Mouse (Mus musculus): ENCODE measurements around the gene Stk39. TPM values are rescaled to one million over a fixed set of nuclear protein-coding genes. Genes with fewer than 3 reads are reported as not detected.

Gene Stk39
- total RNA-seq, 1 experiment = 5.0 TPM

DNA sequence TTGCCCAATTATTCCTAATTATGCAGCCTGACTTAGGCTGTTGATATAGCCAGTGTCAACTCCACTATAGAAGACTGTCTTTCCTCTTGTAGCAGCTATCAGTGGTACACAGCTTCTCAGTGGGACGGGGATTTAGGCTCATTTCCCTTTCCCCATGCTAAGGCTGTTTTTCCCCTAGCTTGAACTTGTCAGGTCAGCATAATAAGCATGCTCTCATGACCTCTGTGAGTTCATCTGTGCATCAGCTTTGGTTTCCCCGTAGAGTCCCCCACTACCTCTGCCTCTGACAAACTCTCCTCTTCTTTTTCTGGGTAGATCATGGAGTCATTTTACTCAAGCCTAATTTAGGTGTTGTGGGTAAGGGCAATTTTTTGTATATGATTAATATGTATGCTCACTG is 30.2 kb upstream of the Stk39 start:
- Histone ChIP-seq H3K36me3 (ENCODE audit: control insufficient read depth, insufficient read depth, low read length, poor library complexity, severe bottlenecking) (no peaks in the 10 kb centered on the region), H3K4me1 (ENCODE audit: control insufficient read depth in 2 of 2, insufficient read depth in 2 of 2, low read length in 2 of 2, poor library complexity in 1 of 2) (no peaks in the 10 kb centered on the region), H3K4me3 (ENCODE audit: insufficient read depth in 1 of 2, low read depth in 1 of 2, low read length in 2 of 2, poor library complexity in 1 of 2, severe bottlenecking in 1 of 2) (no peak overlapping the region), H3K9ac (ENCODE audit: insufficient read depth, low read depth, low read length, poor library complexity, severe bottlenecking) (no peak overlapping the region), H3K27ac (ENCODE audit: insufficient read depth, low read depth, low read length, poor library complexity, severe bottlenecking) (no peak overlapping the region), H3K9me3 (ENCODE audit: control insufficient read depth, insufficient read depth, low read depth, low read length) (no peaks in the 10 kb centered on the region)
- in situ Hi-C loops (cut with MboI; ENCODE audit: low sequenced_read_pairs in 2 of 2, unreplicated experiment in 2 of 2) = no loop called here
- TF ChIP-seq ZNF384 (IDR thresholded peaks at IDR 0.05; ENCODE audit: low read depth, low read length) (no peak), MAFK (IDR thresholded peaks at IDR 0.05; ENCODE audit: insufficient read depth, low read depth, low read length) (no peak), CHD2 (IDR thresholded peaks at IDR 0.05; ENCODE audit: low read depth, low read length) (no peak), ZC3H11A (IDR thresholded peaks at IDR 0.05; ENCODE audit: borderline replicate concordance, low read depth, low read length) (no peak), HCFC1 (IDR thresholded peaks at IDR 0.05; ENCODE audit: borderline replicate concordance, insufficient read depth, low read length) (no peak)
- DNase-seq (ENCODE audit: low read depth, low spot score) = no peak

DNA sequence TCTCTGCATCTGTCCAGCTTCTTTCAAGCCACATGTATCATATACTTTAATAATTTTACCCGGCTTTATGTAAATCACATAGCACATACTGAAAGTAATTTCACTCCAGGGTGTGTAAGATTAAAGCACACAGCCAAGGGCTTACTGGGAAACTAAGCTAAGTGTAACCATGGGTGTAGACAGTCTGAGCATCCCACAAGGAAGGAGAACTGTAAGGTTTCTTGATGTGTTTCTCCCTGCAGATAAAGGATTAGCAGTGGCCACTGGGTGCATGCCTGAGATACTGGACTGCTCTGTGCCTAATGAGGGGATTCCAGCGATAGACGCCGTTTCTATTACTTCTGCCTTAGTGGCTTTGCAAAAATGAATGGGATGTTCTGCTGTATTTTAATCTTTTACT is 14.2 kb upstream of the Stk39 start:
- TF ChIP-seq MAFK (IDR thresholded peaks at IDR 0.05; ENCODE audit: insufficient read depth, low read depth, low read length) (no peak), ZC3H11A (IDR thresholded peaks at IDR 0.05; ENCODE audit: borderline replicate concordance, low read depth, low read length) (no peak), HCFC1 (IDR thresholded peaks at IDR 0.05; ENCODE audit: borderline replicate concordance, insufficient read depth, low read length) (no peak), ZNF384 (IDR thresholded peaks at IDR 0.05; ENCODE audit: low read depth, low read length) (no peak), CHD2 (IDR thresholded peaks at IDR 0.05; ENCODE audit: low read depth, low read length) (no peak)
- Histone ChIP-seq H3K4me1 (ENCODE audit: control insufficient read depth in 2 of 2, insufficient read depth in 2 of 2, low read length in 2 of 2, poor library complexity in 1 of 2) (no peaks in the 10 kb centered on the region; a peak in 1 of 4 replicates), H3K36me3 (ENCODE audit: control insufficient read depth, insufficient read depth, low read length, poor library complexity, severe bottlenecking) (no peaks in the 10 kb centered on the region), H3K4me3 (ENCODE audit: insufficient read depth in 1 of 2, low read depth in 1 of 2, low read length in 2 of 2, poor library complexity in 1 of 2, severe bottlenecking in 1 of 2) (no peak overlapping the region), H3K9me3 (ENCODE audit: control insufficient read depth, insufficient read depth, low read depth, low read length) (no peaks in the 10 kb centered on the region), H3K9ac (ENCODE audit: insufficient read depth, low read depth, low read length, poor library complexity, severe bottlenecking) (no peak overlapping the region), H3K27ac (ENCODE audit: insufficient read depth, low read depth, low read length, poor library complexity, severe bottlenecking) (no peak overlapping the region)
- in situ Hi-C loops (cut with MboI; ENCODE audit: low sequenced_read_pairs in 2 of 2, unreplicated experiment in 2 of 2) = no loop called here
- no peak for DNase-seq (ENCODE audit: low read depth, low spot score)

DNA sequence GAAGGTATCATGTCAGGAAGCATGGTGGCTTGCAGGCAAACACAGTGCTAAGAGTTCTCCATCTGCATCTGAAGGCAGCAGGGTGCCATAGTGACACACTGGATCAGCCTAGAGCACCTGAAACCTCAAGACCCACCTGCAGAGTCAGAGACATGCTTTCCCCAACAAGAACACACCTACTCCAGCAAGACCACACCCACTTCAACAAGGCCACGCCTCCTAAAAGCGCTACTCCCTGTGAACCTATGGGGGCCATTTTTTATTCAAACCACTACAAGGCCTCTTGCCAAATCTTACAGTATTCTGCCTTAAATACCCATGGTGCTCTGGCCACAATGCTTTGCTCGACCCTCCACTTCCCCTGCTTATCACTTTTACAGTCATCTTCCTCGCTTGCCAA is 13.1 kb upstream of the Stk39 start:
- H3K4me3 ChIP-seq (ENCODE audit: insufficient read depth in 1 of 2, low read depth in 1 of 2, low read length in 2 of 2, poor library complexity in 1 of 2, severe bottlenecking in 1 of 2) = no peak overlapping the region
- H3K9me3 ChIP-seq (ENCODE audit: control insufficient read depth, insufficient read depth, low read depth, low read length) = no peaks in the 10 kb centered on the region
- H3K4me1 ChIP-seq (ENCODE audit: control insufficient read depth in 2 of 2, insufficient read depth in 2 of 2, low read length in 2 of 2, poor library complexity in 1 of 2) = no peaks in the 10 kb centered on the region; a peak in 1 of 4 replicates
- peak; percentile 31 for DNase-seq (ENCODE audit: low read depth, low spot score)
- in situ Hi-C loops (cut with MboI; ENCODE audit: low sequenced_read_pairs in 2 of 2, unreplicated experiment in 2 of 2) = no loop called here
- TF ChIP-seq CHD2 (IDR thresholded peaks at IDR 0.05; ENCODE audit: low read depth, low read length) = no peak
- no peak for TF ChIP-seq HCFC1 (IDR thresholded peaks at IDR 0.05; ENCODE audit: borderline replicate concordance, insufficient read depth, low read length)
- no peak for TF ChIP-seq MAFK (IDR thresholded peaks at IDR 0.05; ENCODE audit: insufficient read depth, low read depth, low read length)
- no peak for TF ChIP-seq ZNF384 (IDR thresholded peaks at IDR 0.05; ENCODE audit: low read depth, low read length)
- no peak overlapping the region for H3K9ac ChIP-seq (ENCODE audit: insufficient read depth, low read depth, low read length, poor library complexity, severe bottlenecking)
- no peaks in the 10 kb centered on the region for H3K36me3 ChIP-seq (ENCODE audit: control insufficient read depth, insufficient read depth, low read length, poor library complexity, severe bottlenecking)
- H3K27ac ChIP-seq (ENCODE audit: insufficient read depth, low read depth, low read length, poor library complexity, severe bottlenecking) = no peak overlapping the region

DNA sequence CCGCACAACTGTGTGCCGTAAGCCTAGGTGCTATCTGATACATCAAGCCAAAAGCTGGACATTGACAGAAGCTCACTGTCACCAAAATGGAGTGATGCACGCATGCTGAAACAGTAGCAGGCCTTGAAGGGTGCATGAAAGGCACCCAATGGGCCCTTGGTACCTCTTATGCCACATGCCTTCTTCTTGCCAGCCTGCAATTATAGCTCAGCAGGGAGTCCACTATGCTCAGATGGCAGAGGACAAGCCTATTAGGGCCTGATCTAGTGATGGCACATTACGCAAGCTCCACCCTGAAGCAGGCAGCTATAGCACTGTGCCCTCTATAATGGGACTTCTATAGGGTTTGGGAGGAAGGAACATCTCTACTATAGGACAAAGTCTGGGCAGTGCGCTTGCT is 10.8 kb upstream of the Stk39 start:
- no peak overlapping the region for H3K9ac ChIP-seq (ENCODE audit: insufficient read depth, low read depth, low read length, poor library complexity, severe bottlenecking)
- no peak overlapping the region for H3K4me3 ChIP-seq (ENCODE audit: insufficient read depth in 1 of 2, low read depth in 1 of 2, low read length in 2 of 2, poor library complexity in 1 of 2, severe bottlenecking in 1 of 2)
- H3K36me3 ChIP-seq (ENCODE audit: control insufficient read depth, insufficient read depth, low read length, poor library complexity, severe bottlenecking) = no peaks in the 10 kb centered on the region
- TF ChIP-seq CHD2 (IDR thresholded peaks at IDR 0.05; ENCODE audit: low read depth, low read length) = no peak
- no peak for TF ChIP-seq HCFC1 (IDR thresholded peaks at IDR 0.05; ENCODE audit: borderline replicate concordance, insufficient read depth, low read length)
- no peak for TF ChIP-seq MAFK (IDR thresholded peaks at IDR 0.05; ENCODE audit: insufficient read depth, low read depth, low read length)
- no peak for TF ChIP-seq ZNF384 (IDR thresholded peaks at IDR 0.05; ENCODE audit: low read depth, low read length)
- TF ChIP-seq ZC3H11A (IDR thresholded peaks at IDR 0.05; ENCODE audit: borderline replicate concordance, low read depth, low read length) = no peak
- in situ Hi-C loops (cut with MboI; ENCODE audit: low sequenced_read_pairs in 2 of 2, unreplicated experiment in 2 of 2) = no loop called here
- no peaks in the 10 kb centered on the region; a peak in 1 of 4 replicates for H3K4me1 ChIP-seq (ENCODE audit: control insufficient read depth in 2 of 2, insufficient read depth in 2 of 2, low read length in 2 of 2, poor library complexity in 1 of 2)
- no peaks in the 10 kb centered on the region for H3K9me3 ChIP-seq (ENCODE audit: control insufficient read depth, insufficient read depth, low read depth, low read length)
- no peak for DNase-seq (ENCODE audit: low read depth, low spot score)
- no peak overlapping the region for H3K27ac ChIP-seq (ENCODE audit: insufficient read depth, low read depth, low read length, poor library complexity, severe bottlenecking)

DNA sequence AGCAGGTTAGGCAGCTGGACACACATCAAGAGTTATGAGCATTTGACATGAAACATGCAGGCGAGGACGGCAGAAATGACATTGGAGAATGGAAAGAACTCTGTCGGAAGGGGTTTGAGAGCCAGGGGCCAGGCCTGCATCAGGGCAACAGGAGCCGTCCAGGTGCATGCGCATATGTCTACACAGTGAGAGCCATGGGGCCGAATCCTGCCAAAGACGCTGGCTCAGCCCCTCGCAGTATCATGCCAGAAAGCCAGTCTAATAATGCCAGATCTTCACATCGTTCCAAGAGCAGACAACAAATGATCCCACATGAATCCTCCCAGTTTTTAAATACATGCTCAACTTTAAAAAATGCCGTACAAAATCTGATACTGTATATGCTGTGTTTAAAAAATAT is 7.8 kb upstream of the Stk39 start:
- no peaks in the 10 kb centered on the region for H3K9me3 ChIP-seq (ENCODE audit: control insufficient read depth, insufficient read depth, low read depth, low read length)
- H3K9ac ChIP-seq (ENCODE audit: insufficient read depth, low read depth, low read length, poor library complexity, severe bottlenecking) = no peak overlapping the region
- H3K27ac ChIP-seq (ENCODE audit: insufficient read depth, low read depth, low read length, poor library complexity, severe bottlenecking) = no peak overlapping the region
- H3K36me3 ChIP-seq (ENCODE audit: control insufficient read depth, insufficient read depth, low read length, poor library complexity, severe bottlenecking) = no peaks in the 10 kb centered on the region
- TF ChIP-seq ZC3H11A (IDR thresholded peaks at IDR 0.05; ENCODE audit: borderline replicate concordance, low read depth, low read length) (no peak), CHD2 (IDR thresholded peaks at IDR 0.05; ENCODE audit: low read depth, low read length) (no peak), MAFK (IDR thresholded peaks at IDR 0.05; ENCODE audit: insufficient read depth, low read depth, low read length) (no peak), ZNF384 (IDR thresholded peaks at IDR 0.05; ENCODE audit: low read depth, low read length) (no peak), HCFC1 (IDR thresholded peaks at IDR 0.05; ENCODE audit: borderline replicate concordance, insufficient read depth, low read length) (no peak)
- in situ Hi-C loops (cut with MboI; ENCODE audit: low sequenced_read_pairs in 2 of 2, unreplicated experiment in 2 of 2) = no loop called here
- no peak for DNase-seq (ENCODE audit: low read depth, low spot score)
- H3K4me1 ChIP-seq (ENCODE audit: control insufficient read depth in 2 of 2, insufficient read depth in 2 of 2, low read length in 2 of 2, poor library complexity in 1 of 2) = no peaks in the 10 kb centered on the region
- H3K4me3 ChIP-seq (ENCODE audit: insufficient read depth in 1 of 2, low read depth in 1 of 2, low read length in 2 of 2, poor library complexity in 1 of 2, severe bottlenecking in 1 of 2) = no peak overlapping the region

Data from ES-E14 (cell line).